Mouse (Mus musculus) adrenal gland, postnatal 25 days (tissue): ENCODE data around the gene Zkscan5. TPM values are rescaled to one million over a fixed set of nuclear protein-coding genes. Genes with fewer than 3 reads are reported as not detected.
A peak's percentile ranks its signal among the peaks of the same experiment; 100 is the strongest.
"Not testable (repeated sequence)": the region's sequence is repeated elsewhere in the genome, so short reads cannot be mapped to it uniquely, and the experiment has no call there.

ENCODE experiments used
- DNase-seq: peaks from one replicate; pipeline ENCODE4 v3.0.0; 2021; ENCODE audit warnings: mixed read lengths
- long read RNA-seq: library from polyadenylated mRNA; stranded (forward); transcript quantifications from one replicate; pipeline ENCODE4 v2.0.0, GENCODE M21; 2021
- total RNA-seq: library from RNA; stranded (reverse); gene quantifications from 2 replicates; pipeline ENCODE4 v1.2.3, GENCODE M21; 2021

Zkscan5 gene
- total RNA-seq, result 11.1 and 12.9 TPM in 2 replicates
- long read RNA-seq, transcript Zkscan5-202 (6 exons, 3,794 nt), result major isoform, 20 of 33 reads
- long read RNA-seq, partial matches to known transcripts, result 4 of 33 reads
- long read RNA-seq, other reads (novel, unspliced or antisense), result 6 of 33 reads

DNA sequence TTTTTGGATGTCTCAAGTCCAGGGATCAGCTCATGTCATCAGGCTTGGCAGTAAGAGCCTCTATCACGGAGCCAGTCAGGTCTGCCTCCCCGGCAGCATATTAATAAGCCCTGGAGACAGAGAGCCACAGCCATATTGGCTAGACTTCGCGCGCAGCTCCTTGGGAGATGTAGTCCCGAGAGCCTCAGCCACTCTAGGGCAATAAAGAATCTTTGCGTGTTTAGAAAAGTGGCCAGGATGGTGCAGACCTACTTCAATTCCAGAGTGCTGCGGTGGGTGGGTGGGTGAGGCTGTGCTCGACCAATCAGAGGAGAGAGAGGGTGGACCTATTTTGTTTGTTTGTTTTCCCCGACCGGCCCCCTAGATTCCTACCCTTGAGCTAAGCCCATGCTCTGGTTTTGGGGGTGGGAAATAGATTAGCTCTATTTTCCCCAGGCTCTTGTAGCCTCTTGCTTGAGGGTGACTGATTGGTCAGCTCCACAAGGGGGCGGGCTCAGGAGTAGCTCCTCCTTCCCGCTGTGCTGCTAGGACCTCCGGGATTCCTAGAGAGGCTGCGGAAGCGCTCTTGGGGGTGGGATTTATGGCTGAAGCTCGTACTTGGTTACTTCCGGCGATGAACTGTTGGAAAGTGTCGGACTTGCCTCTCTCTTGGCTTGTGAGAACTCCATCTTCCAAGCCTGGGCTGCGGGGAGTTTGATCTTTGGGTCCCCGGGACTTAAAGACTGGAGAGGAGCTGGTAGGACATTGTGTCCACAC, at the start of gene Zkscan5:
Gene Zkscan5, plus strand, starts transcription at position 627 of the 756 bp plus-strand sequence.
- DNase-seq, result peak; percentile 95

DNA sequence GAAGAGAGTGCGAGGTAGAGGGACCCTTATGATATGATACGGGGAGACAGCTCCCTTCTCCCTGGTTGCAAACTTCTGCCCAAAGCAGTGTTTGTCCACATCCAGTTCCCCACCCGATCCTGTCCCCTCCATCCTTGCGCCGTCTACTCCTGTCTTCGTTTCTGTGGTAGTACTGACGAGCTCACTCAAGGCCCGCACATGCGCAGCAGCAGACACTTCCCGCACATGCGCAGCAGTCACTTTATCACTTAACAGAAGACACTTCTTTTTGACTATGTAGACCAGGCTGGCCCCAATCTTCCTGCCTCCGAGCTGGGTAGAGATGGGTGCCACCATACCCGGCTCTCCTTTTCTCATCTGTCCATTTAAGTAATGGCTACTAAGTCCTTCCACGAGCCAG, 43.0 kb upstream of the Zkscan5 start:
- DNase-seq, result no peak

DNA sequence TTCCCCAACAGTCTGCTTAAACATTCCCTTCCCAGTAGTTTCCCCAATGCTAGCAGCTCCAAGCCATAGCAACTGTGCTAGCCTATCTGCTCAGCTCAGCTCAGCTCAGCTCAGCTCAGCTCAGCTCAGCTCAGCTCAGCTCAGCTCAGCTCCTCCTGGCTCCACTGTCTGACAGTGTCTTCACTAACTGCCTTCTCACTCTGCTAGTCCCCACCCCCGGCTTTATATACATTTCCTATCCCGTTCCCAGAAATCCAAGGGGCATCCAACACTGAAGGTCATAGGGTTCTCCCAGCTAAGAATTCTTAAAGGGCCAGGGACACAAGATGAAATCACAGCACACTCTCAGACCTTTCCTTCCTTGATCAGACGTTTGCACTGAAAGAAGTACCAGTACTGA, 39.7 kb upstream of the Zkscan5 start:
- peak; percentile 20 for DNase-seq

DNA sequence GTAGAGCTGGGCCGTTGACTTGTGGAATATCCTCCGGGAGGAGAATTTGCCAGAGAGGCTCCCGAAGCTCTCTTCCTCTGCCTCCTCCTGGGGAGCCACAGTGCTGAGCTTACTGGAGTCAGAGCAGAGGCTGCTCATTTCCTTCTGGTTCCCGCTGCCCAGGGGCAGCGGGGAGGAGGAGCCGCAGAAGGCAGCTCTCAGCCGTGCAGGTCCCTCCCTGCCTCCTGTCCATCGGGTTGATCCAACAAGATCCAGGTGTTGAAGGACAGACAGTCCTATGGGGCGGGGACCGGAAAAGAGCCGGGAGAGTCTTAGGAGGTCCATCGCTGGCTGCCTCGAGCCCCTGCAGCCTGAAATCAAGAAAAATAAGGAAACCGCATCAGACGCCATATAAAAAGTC, 39.2 kb upstream of the Zkscan5 start:
- peak; percentile 5 for DNase-seq

DNA sequence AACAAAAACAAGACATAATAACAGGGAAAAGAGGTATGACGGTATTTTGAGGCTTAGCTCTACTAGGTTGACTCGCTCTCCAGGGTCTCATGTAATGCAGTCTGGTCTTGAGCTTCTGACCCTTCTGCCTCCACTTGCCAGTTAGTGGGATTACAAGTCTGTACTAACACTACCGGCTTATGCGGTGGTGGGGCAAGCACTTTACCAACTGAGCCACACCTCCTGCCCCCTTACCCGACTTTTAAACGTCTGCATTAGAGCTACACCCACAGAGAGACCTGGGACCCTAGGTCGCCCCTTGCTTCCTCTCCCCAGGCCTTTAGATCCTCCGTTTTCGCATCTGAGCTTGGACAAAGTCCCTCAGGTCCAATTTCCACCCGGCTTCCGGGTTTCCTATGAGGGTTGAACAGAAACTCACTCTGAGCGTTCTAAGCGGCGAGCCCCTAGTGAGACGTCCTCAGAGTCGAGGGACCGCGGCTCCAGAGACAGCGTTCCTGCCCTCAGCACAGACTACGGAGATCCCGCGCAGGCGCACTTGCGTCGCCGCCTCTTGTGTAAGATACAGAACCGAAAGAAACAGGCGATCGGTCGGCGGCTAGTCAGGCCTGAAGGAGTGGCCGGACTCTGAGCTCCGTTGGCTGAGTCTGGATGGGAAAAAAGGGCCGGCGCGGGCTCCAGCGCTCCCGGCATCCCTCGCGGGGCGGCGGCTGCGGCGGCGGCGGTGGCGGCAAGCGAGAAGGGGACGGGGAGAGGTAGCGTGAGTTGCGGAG, 37.6 kb upstream of the Zkscan5 start, which contains the start of the genes Ptcd1 and Cpsf4:
Gene Ptcd1, minus strand, starts transcription at position 573 of the 770 bp plus-strand sequence.
Gene Cpsf4, plus strand, starts transcription at position 678 of the 770 bp plus-strand sequence.
- peak; percentile 98 for DNase-seq

DNA sequence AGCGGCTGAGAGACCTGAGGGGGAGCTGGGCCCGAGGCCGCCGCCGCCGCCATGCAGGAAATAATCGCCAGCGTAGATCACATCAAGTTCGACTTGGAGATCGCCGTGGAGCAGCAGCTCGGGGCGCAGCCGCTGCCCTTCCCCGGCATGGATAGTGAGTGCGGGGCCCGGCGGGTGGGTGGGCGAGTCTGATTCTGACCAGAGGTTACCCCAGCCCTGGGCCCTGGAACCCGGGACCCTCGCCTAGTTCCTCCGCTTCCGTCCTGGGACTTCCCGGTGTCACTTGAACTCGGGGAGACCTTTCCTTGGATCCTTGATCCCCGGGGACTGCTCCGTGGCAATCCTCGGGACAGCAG, 37.1 kb upstream of the Zkscan5 start:
- no peak for DNase-seq

DNA sequence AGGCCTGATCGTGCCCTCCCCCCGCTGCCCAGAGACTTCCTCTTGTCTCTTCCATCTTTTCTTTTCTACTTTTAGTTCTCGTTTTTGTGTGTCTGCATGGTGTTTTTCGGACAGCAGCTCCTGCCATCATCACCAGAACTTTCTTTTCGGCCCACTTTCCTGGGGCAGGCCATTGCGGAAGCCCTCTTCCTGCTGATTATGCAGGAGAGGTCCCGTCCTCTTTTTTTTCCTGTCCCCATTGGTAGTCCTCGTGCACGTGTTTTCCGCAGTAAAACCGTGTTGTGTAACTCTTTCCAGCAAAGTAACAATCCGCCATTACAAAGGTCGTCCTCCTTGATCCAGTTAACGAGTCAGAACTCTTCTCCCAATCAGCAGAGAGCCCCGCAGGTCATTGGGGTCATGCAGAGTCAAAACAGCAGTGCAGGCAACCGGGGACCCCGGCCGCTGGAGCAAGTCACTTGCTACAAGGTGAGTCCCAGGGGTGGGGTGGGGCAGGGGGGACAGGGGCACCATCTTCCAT, 25.8 kb upstream of the Zkscan5 start:
- no peak for DNase-seq

DNA sequence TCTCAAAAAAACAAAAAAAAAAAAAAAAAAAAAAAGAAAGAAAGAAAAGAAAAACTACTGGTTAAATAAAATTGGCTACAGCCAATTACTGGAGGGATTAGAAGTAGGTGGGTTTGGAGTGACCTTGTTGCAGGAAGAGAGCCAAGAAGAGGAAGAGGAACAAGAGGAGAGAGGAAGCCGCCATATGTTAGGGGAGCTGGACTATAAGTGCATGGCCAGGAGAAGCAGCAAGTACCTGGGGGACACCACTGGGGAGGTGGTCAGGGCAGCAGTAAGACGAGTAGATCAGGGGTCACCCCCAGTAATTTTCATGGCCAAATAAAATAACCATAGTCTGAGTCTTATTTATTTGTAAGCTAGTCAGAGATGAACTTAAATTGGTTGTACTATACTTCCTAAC, 19.1 kb upstream of the Zkscan5 start:
- DNase-seq, result no peak

DNA sequence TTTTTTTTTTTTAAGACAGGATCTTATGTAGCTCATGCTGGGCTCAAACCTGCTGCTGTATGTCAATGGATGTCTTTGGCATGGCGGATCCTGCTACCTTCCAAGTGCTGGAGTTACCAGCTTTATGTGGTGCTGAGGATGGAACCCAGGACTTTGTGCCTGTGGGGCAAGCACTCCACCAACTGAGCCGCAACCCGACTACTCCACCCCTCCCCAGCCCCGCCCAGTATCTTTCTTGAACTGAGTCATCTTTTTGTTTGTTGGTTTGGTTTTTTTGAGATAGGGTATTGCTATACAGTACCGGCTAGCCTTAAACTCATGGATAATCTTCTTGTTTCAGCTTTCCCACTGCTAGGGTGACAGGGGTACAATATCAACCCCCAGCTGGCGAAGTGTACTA, 14.9 kb upstream of the Zkscan5 start:
- no peak for DNase-seq

DNA sequence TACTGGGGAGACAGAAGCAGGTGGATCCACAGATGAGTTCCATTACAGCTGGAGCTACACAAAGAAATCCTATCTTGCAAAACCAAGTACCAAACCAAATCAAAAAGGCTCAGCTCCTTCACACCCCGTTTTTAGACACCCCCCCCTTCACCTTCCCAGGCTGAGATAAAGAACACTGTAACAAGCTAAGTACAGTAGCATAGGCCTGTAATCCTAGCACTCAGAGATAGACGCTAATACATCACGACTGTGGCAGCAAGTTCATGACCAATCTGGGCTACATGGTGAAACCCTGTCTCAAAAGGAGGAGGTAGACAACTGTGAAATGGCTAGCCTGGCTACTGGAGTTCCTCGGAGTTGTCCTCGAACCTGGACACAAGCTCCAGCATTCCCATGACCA, 14.0 kb upstream of the Zkscan5 start:
- no peak for DNase-seq

DNA sequence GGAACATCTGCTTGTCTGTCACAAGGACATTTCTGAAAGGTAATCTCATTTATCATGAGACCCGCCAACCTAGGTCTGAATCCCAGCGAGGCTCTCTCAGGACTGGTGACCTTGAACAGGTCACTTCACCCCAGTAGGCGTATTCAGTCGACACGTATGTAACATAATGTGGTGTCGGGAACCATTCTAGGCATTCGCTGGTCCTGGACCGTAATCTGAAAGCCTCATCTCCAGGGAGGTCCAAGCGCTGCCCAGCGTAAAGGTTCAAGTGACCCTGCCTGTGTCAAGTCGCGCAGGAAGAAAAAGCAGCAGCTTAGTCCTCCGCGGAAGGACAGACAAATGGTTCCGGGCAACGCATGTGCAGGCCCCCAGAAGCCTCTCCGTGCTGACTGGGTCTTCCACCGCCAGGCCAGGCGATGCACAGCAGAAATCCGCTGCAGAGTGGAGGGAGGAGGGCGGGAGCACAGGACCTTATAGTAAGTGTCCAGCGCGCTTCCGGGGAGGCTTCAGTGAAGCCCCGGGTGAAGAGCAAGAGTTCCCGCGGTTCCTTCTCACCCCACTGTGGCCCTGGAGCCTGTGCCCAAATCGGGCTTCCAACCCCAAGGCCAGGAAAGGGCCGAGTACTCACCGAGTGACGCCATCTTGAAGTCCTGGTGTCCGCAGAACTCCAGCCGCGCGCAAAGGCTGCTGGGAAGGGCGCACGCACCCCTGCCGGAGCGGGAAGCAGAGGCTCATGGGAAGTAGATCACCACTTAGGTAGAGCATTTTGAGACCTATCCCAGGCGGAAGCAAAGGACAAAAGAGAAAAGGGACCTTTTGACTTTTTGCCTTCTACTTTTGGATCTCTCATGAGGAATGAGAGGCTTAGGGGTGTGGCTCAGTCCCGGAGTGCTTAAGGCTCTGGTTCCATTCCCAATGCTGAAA, 13.2 kb upstream of the Zkscan5 start:
- peak; percentile 89 for DNase-seq

DNA sequence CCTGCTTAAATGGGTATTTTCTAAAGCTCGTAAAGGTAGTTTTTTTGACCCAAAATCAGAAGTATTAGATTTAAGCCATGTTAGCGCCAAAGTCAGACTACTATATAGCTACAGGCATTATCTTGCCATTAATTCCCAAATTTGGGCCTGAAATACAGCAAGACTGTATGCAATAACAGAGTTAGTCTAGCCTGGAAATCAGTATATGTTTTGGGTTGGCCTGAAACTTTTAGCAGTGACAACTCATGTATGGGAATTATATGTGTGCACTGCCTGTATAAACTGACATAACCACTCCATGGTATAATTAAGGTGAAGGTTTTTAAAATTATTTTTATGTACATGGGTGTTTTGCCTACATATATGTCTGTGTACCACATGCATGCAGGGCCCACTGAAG, 12.4 kb upstream of the Zkscan5 start, which contains the start of gene Atp5j2:
Gene Atp5j2, minus strand, starts transcription at position 101 of the 400 bp plus-strand sequence.
- DNase-seq, result no peak

DNA sequence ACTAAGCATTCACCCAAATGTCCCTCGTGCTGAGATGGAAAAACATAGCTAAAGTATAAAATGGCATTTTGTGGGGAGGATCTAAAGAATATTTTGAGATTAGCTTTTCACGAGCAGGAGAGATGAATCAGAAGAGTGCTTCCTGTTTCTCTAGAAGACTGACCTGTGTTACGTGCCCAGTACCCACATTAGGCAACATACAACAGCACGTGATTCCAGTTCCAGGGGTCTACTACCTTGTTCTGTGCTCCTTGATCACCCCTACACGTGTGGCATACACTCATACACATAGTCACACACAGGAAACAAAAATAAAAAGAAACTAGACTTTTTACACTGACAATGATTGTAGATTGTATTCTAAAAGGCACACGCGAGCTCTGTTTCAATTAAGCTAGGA, 4.0 kb upstream of the Zkscan5 start:
- DNase-seq, result no peak

DNA sequence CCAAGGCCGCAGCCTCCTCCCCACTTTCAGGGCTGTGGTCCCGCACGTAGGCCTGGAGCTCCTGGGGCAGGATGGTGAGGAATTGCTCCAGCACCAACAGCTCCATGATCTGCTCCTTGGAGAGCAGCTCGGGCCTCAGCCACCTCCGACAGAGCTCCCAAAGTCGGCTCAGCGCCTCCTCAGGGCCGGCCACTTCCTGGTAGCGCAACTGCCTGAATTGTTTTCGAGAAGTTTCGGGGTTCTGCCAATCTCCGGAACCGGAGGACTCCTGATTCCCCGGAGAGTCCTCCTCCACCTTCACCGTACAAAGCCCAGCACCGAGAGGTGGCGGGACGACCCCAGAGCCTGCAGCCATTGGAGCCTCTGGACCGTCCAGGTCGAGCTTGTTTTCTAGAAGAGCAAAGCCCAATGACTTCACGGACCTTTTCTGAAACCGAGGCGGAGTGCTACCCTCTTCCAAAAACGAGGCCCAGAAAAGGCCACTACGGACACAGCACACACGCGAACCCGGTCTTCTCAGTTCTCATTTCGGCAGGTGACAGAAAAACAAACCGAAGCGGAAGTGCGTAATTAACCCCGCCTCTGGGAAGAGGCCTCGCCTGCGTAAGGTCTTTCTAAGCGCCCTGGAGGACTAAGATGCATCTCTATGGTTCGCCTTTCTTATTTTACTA, 2.9 kb upstream of the Zkscan5 start, which contains the start of gene Zkscan14:
Gene Zkscan14, minus strand, starts transcription at position 548 of the 671 bp plus-strand sequence.
- peak; percentile 65 for DNase-seq

DNA sequence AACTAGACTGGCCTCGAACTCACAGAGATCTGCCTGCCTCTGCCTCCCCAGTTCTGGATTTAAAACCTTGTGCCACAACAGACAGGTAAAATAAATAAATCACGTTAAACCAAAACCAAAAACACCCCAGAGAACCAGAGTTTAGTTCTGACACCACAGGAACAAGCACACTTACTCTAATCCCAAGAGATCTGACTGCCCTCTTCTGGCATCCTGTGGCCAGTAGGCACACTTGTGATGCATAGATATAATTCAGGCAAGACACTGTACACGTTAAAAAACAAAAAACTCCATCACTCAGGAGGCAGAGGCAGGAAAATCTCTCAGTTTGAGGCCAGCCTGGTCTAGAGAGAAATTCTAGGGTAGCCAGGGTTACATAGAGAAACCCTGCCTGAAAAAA, 1.9 kb upstream of the Zkscan5 start:
- no peak for DNase-seq

DNA sequence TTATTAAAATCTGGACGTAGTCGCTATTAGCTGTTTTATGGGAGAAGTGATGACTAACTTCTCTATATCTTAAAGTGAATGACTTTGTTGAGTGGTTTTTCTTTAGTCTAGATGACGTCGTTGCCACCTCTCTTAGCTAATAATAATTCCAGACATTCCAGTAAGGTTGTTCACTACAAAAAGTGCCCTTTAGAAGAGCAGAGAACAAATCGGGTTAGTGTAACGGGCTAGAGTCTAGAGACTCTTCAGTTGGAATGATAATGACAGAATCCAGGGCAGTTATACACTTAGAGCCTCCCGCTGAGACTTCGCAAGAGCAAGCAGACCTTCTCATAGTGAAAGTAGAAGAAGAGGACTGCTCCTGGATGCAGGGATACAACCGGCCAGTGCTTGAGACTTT, 679 bp downstream of the Zkscan5 start:
- no peak for DNase-seq

DNA sequence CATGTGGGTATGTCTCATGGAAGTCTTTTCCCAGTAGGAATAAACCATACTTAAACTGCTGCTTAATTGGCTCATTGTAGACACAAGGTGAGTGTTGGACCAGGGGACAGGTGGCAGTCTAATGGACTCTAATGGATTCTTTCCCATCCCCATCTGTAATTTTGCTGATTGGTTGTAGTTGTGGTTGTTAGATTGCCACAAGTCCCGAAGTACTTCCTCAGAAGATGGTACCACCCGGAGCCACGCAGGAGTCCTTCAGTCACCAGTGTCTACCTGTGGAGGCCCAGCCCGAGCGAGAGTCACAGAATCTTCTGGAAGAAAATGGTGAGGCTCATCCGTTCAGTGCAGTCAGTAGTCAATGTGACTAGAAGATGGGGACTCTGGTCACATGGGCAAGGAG, 3.0 kb downstream of the Zkscan5 start:
- no peak for DNase-seq

DNA sequence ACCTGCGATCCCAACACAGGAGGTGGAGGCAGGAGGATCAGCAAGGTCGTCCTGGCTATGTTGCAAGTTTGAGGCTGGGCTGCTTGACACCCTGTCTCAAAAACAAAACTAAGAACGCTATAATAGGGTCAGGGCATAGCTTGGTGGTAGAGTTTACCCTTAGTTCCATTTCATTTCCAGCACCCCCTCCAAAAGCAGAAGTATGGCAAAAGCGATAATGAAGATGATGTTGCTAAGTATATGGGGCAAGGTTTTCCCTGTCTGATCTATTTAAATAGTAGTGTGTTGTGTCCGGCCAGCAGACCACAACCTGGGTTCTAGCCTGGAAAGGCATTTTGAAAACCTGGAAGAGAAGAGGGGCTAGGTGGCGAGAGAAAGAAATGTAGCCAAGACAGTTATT, 3.6 kb downstream of the Zkscan5 start:
- no peak for DNase-seq

DNA sequence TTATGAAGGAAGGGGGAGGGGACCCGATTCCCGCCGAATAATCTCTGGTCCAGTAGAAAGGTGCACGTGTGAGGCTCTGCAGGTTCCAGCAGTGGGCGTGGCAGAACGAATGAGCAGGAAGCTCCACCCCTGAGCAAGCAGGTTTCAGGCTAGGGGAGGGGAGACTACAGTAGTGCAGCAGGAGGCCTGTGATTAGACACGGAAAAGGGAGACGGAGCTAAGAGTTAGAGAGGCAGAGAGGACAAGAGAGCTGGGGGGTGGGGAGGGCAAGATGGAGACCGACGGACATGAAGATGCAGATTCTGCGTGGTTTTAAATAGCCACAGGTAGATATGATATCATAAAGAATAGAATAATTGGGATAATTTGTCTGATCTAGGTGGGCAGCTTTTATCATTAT, 4.0 kb downstream of the Zkscan5 start:
- DNase-seq, result not testable (repeated sequence)

DNA sequence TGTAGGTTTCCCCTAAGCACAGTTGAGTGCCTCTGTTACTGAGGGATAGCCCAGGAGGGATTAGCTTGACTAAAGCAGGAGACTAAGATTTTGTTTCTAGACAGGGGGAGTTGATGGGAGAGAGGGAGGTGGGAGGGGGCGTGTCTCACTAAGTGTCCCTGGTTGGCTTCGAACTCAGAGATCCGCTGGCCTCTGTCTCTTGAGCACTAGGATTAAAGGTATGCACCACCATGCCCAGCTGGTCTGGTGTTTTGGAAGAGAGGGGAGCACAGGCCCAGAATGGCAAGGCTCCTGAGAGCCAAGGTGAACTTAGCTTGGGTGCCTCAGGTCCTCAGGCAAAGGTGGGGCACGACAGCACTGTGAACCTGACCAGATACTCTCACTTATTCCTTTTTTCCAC, 7.0 kb downstream of the Zkscan5 start:
- DNase-seq, result no peak

DNA sequence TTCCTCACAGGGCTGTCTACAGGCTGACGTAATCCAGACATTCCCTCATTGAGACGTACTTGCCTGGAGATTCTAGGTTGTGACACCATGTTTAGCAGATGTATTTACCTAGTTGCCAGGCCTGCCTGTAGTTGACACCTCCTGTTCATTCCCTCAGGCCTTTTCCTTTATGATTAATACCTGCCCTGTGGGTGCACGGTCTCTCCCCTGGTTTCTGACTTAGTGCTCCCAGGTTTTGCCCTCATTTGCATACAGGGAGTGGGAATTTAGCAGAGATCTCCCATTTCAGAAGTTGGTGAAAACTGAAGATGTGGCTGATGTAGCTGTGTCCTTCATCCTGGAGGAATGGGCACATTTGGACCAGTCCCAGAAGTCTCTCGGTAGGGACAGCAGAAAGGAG, 7.9 kb downstream of the Zkscan5 start:
- DNase-seq, result no peak
